Mouse (Mus musculus) right cerebral cortex, postnatal 25 days (tissue): ENCODE results near the gene Gpr155.

Source experiments
- DNase-seq: peaks from one replicate; pipeline ENCODE4 v3.0.0; 2022

The Gpr155 gene

DNA sequence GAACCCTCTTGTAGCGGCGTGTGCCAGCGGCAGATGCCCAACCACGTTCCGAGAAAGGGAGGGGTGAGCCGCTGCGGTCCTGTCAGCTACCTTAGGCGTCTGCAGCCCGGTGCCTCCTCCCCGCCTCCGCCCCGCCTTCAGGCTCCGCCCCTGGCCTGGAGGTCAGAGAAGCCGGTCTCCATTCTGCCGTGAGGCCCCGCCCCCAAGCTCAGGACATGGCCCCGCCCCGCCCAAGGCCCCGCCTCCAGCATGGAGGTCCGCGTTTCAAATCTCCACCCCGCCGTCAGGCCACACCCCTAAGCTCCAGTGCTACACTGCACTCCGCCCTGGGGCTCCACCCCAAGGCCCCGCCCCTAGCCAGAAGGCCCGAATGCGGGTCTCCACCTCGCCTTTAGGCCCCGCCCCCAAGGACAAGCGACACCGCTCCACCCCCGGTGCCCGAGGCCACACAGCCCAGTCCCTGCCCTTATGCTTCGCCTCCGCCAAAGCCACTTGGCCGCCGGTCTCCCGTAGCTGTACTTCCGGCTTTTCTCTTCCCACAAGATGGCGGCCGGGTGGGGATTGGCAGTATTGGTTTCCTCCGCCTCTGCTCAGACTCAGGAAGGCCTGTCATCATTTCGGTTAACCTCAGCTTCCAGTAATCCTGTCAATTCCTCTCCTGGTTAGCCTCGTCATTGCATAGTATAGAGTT is at the start of gene Gpr155:
Gene Gpr155, minus strand, starts transcription at position 217 of the 691 bp plus-strand sequence.
- peak; percentile 98 for DNase-seq

DNA sequence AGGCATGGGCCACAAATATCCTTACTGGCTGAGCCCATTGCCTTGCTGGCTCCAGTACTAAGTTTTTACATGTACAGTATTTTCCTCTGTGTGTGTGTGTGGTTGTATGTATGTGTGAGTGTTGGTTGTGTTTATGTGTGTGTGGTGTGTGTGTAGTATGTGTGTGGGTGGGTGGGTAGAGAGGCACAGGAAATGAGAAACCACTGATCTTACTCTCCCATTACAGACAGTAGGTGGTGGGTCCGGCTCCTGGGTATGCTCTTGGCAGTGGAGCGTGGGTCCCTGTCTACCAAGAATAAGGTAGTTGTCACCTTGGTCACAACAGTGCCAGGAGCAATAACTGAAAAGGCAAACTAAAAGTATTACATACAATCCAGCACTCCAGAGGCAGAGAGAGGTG is 49.5 kb upstream of the Gpr155 start:
- DNase-seq = no peak

DNA sequence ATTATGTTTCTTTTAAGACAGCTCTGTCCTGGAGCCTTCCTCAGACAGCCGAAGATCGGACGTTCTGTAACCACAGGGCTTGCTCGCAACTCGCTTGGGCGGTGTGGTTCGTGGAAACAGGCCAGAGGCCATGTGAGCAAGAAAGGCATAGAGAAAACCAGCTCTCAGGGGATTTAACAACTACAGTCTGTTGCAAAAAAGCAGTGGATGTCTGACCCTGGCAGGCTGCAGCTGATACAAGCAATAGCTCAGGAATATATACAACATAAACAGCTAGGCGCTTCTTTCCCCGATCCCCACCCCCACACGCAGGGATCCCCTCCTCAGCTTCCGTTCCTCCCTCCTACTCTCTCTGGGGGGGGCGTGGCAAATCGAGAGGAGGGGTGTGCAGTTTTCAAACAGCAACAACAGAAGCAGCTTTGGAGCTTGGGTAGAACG is 45.6 kb upstream of the Gpr155 start:
- no peak for DNase-seq

DNA sequence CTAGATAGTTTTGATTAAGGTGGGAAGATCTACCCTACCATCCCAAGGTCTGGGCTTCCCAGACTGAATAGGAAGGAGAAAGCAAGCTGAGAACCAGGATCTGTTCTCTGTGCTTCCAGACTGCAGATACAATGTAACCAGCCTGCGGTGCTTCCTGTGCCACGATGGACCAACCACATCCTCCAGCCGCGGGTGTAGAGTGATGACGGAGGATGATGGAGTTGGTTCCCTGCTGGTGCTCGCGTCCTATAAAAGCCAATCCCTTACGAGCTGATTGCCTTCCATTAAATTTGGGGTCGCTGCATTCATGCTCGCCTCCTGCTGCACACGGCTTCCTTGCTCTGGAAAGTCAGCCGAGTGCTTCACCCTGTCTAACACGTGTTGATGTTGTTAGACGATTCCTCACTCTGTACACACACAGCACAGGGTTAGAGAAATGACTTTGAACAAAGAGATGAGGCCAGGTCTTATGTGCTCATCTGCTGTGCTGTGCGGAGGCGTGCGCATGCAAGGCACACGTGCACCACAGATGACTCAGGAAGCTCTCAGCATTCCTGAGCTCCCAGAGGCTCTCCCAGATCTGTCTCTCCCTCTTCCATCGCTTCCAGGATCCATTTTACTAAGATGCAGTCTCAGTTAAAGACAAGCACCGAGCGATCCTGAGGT is 42.6 kb upstream of the Gpr155 start:
- DNase-seq = peak; percentile 36

DNA sequence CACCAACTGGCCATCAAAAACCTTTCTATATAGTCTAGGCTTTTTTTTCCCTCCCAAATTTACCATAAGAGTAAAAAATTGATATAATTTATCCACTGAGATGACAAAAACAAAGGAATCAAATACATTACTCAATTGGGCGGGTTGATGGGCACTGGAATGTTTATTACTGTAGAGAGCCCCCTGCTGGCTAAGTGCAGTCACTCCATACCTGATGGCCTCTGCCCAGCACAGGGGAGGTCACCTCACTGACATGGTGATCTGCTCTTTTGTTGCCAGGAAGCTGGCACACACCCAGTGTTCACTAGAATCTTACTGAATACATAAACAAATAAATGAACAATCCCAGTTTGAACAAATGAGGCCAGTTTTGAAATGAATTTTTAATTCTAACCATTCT is 40.9 kb upstream of the Gpr155 start:
- DNase-seq = no peak

DNA sequence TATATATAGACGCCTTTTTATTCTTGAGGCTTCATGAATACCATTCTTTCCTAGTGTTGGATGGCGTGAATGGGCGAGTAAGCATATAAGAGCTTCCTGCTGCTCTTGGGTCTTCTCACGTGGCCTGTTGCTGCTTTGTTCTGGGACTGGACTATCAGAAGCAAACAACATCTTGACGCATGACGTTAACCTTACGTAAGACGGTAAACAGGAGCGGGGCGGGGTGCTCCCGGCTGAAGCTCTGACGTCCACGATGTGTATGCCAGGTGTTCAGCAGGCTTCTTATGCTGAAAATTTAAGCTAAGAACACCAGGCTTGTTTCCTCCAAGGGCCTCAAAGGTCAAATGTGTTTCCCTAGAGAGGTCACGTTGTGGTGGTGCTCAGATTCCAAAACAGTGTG is 39.5 kb upstream of the Gpr155 start:
- DNase-seq = no peak

DNA sequence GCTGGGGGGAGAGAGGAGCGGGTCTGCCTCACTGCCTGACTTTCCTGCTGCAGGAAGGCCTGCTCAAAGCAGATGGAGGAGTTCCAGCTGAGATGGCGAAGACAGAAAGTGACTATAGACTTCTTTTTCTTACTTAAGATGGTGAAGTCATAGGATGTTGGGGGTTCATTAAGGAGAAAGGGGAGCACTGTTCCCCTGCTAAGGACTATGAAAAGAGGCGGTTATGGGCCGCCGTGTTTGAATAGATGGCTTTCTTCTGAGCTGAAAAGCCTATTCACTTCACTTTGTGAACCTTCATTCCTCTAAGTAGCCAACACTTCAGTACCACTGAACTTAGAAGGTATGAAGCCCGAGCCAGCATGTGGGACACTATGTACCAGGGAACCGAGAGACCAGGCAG is 33.4 kb upstream of the Gpr155 start:
- DNase-seq = no peak

DNA sequence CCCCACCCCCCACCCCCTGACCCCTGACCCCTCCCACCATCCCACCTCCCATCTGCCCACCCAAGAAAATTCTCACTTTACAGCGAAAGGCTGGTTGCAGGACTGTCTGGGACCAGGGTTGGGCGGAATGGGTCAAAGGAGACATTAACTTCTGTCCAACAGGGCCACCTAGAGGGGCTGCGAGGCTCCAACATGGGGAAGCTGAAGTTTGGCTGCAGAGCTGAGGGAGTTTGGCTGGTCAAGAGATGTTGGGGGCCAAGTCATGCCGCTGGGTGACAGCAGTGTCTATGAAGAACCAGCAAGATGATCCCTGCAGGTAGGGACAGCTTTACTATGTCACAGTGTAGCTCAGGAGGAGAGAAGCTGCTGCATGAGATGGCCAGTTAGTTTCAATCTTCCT is 32.9 kb upstream of the Gpr155 start:
- no peak for DNase-seq

DNA sequence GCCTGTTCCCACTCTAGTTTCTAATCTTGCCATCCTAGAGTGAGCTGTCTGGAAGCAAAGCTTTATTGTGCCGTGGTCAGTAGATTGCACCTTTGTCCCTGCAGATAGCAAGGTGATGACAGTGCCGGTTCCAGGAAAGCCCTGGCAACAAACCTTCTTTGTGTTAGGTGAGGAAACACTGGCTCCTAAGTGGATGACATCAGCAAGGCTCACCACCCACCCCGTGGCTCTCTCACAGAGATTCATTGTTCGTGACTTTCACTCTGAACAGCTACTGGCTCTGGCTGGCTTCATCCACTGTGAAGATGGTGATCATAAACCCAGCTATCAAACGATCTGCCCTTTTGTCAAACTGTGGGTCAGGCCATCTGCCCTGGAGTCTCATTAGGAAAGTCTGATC is 29.5 kb upstream of the Gpr155 start:
- no peak for DNase-seq

DNA sequence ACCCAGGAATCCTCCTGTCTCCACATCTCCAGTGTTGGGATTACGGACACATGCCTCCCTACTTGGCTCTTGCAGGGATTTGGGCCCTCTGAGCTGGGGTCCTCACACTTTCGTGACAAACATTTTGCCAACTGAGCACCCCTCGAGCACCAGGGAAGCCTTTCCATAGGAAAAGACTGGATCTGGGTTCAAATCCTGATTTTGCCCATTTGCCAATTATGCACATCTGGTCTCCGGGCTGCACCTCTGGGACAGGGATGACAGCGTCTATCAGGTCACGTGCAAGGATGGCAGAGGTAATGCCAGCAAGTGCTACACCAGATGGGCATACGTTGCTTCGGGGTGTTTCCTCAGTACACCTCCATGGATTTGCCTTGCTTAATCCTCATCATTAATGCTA is 23.7 kb upstream of the Gpr155 start:
- DNase-seq = no peak

DNA sequence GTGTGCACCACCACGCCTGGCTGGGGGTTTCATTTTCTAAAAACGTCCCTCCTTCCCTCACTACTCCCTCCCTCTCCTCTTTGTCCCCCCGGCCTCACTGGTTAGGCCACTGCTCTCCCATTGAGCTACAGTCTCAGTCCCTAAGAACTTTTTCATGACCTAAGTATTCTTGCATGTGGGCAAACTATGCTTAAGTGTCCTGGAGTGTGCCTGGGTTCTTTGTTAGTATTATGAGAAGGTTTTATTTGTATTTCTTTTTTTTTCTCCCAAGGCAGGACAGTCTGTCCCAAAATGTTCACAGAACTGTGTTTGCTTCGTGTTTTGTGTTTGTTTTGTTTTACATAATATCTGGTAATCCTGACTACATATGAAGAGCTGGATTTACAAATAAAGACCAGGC is 21.3 kb upstream of the Gpr155 start:
- DNase-seq = no peak

DNA sequence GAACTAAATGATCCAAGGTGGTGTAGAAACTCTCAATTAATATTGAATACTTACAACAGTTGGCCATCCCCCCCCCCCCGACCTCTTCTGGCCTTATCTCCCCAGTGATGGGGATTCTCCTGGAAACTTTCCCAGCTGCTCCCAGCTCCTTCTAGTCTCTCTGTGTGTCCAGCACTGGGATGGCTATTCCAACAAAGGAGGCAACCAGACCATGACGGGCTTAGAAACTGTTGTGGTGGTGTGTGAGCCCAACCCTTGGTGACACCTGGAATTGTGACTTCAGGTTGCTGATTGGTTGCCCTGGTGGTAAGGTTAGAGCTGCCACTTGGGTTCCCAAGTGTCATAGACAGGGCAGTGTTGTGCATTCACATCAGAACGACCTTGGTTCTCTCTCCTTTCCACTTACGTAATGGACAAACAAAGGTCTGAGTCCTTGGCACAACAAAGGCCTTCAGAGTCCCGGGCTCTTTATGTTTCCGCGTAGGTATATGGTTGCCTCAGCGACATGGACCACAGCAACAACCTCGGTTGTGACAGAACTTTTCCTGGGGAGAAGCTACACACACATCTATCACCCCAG is 20.1 kb upstream of the Gpr155 start:
- no peak for DNase-seq

DNA sequence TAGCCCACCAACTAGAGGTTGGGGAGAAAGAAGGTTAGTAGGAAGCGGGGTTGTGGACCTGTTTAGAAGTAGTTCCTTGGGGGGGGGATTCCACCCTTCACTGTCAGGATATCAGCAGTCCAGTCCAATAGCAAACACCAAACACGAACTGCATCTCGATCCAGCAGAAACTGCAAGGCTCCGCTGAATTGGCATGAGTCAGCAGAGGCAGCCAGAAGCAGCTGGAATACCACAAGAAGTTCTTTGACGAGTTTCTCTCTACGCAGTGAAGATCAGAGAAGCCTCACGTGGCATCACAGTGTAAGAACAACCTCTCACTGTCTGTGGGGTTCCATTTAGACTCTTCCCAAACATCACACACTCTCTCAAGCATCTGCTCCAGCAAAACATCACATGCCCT is 18.6 kb upstream of the Gpr155 start:
- DNase-seq = no peak

DNA sequence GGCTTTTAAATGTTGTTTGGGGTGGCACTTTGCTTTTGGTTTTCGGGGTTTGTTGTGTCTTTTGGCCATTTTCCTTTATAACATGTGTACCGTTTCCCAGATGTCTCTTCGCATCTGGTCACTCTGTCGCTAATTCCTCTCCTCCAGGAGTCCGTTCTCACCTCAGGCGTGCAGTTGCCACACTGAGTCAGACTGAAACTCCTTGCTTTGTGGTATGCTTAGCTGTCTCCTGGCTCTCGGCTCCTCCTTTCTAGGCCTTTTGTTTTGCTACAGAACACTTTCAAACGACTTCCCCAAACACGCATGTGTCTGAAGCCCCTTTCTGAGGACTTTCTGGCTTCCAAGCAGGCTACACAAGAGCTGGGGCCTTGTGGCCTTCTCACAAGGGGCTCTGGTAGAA is 18.1 kb upstream of the Gpr155 start:
- no peak for DNase-seq

DNA sequence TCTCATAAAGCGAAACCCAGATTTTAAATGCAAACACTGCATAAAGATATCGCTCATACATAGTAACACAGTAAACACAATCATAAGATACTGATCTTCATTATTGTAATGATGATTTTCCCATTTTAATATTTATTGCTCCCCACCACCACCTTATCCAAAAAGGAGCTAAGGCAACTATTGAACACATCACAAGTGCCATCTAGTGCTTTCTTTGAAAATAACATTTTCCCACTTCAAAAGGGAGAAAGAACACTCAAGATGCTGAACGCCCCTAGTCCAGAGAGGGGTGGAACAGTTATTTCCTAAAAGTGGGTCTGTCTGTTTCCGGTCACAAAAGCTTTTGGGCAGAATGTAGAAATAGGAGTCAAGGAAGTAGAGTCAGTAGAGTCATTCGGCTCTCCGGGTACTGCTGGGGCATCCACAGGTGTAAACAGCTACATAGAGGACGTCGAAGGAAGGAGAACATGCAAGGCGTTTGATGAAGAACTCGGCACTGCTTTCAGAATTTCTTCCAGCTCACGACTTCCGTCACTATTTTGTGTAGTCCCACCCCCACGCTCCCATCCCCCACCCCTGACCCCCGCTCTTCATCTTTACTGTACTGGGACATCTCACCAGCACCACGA is 17.1 kb upstream of the Gpr155 start:
- DNase-seq = no peak

DNA sequence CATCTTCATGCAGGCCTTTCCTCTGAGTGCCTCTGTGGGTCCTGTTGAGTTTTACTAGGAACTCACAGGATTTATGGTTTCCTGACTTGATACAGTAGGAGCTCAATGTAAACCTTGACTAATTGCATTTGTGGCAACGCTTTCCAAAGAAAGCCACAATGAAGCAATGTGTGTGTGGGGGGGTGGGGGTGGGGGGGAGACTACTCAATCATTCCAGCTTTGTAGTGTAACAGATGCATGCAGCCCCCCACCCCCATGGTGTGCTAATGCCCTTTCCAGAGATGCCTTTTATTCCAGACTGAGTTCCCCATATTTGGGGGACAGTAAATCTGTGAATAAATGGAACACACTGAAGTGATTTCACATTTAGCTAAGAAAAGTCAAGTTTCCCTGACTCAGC is 15.3 kb upstream of the Gpr155 start:
- DNase-seq = no peak

DNA sequence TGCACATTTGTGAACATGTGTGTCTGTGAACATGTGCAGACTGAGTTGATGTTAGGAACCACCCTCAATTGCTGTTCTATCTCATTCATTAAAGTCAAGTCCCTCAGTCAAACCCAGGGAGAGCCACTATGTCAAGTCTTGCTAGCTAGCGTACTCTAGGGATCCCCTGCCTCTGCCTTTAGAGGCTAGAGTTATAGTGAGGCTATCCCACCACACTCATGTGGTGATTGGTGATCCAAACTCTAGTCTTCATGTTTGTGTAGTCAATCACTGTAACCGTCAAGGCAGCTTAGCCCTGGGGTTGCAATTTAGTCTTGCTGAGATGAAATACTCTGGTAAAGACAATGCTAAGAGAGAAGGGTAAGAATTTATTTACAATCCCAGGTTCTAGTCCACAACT is 11.1 kb upstream of the Gpr155 start:
- no peak for DNase-seq

DNA sequence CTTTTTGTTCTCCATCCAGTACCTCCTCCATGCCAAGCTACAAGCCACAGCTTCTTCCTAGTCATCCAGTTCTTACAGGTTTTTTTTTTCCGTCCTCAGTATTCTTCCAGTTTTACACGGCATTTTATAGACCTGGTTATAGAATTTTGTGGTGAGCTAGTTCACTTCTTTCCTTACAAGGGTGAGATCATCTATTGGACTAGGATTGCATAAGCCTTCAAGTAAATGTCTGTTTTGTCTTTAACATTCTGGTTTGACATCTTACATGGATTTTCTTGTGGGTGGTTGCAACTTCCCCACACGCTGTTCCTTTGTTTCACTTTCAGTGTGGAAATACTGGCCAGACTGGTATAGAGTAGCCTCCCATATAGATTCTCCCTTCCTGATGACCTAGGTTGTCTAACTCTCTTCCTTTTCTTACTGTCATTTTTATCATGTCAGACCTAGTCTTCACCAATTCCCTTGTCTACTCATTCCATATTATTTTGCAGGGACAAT is 10.5 kb upstream of the Gpr155 start:
- no peak for DNase-seq

DNA sequence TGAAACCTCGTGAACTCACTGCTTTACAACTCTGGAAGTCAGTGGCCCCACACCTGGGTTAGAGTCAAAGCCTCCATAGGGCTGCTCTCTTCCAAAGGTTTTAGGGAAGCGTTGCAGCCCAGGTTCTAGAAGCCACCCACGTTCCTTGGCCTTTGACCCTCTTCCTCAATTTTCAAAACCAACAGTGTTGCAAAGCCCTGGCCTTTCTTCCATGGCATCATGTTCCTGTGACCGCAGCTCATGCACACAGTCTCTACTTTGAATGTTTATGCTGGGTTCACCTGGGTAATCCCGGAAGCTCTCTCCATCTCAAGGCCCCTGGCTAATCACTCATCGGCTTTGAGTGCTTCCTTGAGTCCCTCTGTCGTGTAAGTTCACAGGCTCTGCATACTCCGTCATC is 9.1 kb upstream of the Gpr155 start:
- DNase-seq = no peak

DNA sequence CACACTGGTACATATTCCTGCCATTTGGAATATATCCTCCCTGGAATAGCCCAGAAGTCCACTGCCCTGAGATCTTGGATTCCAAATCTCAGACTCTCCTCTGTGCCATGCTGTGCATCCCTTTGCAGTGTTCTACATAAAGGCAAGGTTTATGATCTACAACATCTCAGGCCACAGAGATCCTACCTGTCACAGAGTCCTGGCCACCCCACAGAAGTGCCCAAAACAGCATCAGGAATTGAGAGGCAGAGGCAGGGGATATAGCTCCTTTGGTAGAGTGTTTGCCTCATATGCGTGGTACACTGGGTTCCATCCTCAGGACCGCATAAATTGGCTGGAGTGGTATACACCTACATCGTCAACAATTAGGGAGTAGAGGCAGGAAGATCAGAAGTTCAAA is 8.1 kb upstream of the Gpr155 start:
- no peak for DNase-seq

DNA sequence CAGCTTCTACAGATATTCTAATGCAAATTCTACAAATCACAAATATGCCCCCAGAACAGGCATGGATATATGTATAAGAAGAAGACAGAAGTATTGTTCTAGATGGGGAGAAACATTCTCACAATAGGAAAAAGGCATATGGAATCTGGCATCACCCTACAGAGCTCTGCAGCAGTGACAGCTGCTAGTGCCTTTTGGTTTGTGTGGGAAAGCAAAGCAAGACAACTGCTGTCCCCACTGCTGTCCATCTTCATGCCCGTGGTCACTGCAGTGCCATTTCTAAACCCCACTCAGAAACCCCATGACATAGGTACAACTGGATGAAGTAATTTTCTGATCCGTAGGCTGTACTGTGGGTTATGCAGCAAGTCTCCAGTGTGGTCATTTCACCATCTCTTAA is 6.4 kb upstream of the Gpr155 start:
- no peak for DNase-seq

DNA sequence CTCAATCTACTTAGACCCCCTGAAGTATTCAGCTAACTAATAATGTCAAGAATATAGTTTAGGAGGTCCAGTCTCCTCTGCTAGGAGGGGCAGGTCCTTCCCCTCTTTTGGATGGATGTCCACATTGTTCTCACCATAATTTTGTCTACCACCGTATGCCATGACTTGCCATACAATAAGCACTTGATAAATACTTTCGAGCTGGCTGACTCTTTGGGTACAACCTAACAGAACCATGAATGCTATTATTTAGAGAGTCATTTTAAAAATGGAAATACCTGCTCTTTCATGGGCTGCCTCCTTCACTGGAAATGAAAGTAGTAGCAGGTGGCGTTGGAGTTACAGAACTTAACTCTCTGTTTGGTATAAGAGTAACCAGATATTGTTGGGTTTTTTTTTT is 3.6 kb upstream of the Gpr155 start:
- no peak for DNase-seq

DNA sequence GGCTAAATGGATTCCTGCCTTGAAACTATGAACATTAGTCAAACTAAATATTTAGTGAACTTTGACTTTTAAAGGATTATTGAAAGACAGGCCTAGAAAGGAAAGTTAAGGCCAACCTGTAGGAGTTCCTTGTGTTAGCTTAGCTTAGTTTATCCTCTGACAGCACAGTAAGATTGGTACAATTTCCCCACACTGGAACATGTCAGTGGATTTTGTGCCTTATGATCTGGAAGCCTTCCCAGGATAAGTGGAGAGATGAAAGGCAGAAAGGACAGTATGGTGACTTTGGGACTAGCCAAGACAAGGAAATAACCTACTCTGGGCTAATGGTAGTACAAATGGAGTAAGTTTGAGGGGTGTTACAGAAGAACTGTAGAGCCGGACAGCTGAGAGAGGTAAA is 1.4 kb upstream of the Gpr155 start:
- DNase-seq = no peak
